Mouse (Mus musculus) embryo, embryonic 10 days (tissue): ENCODE results near the gene Krt23.

Experiments used
- DNase-seq: peaks from one replicate; pipeline ENCODE4 v3.0.0-alpha.2; 2015; ENCODE audit warnings: low spot score

Gene Krt23

GRCm38 (mm10) chr11:99492733-99493573 lies at the start of gene Krt23:
TSS of gene Krt23 (minus strand) at chr11:99493137.
- DNase-seq, result no peak

GRCm38 (mm10) chr11:99539721-99540120 lies 46.8 kb upstream of the Krt23 start:
- no peak for DNase-seq

GRCm38 (mm10) chr11:99521288-99521860 lies 28.4 kb upstream of the Krt23 start, which contains the start of gene Krt39:
TSS of gene Krt39 (minus strand) at chr11:99521338.
- DNase-seq, result no peak

DNA sequence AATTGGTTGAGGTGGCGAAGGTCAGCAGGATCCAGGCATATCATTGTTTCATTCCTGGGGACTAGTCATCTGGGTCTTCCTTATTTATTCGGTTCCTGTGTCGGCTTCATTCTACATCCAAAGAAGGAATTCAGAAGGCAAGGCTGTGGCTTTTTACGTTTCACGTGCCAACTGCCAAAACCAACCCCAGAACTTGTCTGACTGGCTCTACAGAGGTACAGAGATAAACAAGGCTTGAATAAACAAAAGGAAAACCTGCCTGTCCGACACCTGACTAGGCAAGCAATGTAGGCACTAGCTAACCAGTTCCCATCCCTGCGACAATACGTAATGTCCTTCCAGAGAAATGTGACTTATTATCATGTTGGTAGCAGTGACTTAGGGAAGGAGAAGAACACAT lies 21.2 kb upstream of the Krt23 start:
- DNase-seq, result no peak

GRCm38 (mm10) chr11:99500095-99500805 lies 7.3 kb upstream of the Krt23 start:
- no peak for DNase-seq

DNA sequence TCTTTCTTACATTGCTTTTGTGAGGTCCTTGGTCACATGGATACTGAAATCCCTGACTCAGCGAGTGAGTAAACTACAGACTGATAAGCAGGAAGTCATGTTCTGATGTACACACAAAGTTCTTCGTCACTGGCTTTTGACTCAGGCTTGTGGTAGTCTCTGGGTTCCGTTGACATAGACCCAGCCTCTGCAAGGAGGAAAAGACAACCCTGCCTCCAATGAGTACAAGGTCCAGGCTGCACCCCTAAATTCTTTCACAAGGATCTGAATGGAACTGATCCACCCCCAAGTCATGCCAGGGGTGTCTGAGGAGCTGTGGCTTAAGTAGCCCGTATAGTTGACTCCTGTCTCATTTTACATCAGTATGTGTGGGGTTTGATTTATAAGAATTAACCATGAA lies 3.5 kb upstream of the Krt23 start:
- DNase-seq, result no peak

DNA sequence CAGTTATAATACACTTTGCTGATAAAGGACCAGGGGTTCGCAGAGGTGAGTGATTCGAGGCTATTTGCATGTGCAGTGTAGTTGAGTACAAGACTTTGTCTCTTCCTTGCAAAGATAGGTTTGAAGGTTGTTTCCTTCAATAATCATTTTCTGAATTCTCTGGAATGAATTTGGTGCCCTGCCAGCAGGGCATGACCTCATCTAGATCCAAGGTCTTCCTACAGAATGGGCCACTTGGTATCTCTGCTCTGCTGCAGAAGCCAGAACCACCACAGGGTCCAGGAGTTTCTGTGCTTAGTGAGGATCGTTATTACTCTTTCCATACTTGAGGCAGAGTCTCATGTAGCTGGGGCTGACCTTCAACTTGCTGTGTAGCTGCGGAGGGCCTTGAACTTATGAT lies 1.8 kb upstream of the Krt23 start:
- no peak for DNase-seq

- DNase-seq, result no peak
These were observed 575 bp upstream of the Krt23 start for GRCm38 (mm10) chr11:99493574-99493850.

GRCm38 (mm10) chr11:99491040-99491439 lies 1.9 kb downstream of the Krt23 start:
- DNase-seq, result no peak

DNA sequence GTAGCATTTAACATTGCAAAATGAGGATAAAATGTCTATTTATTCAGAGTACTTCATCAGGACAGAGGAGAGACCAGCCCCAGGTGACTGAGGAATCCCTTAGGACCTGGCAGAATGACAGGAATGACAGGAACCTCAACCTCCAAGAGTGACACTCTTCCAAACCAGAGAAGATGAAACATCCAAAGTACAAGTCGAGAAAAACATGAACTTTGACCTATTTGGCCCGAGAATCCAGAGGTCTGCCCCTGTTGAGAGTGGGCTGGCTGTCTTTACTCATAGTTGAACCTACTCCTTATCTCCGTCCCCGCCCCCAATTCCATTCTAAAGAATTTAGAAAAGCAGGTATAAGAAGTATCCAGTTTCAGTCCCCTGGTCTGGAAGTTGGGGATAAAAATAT lies 2.3 kb downstream of the Krt23 start:
- no peak for DNase-seq

DNA sequence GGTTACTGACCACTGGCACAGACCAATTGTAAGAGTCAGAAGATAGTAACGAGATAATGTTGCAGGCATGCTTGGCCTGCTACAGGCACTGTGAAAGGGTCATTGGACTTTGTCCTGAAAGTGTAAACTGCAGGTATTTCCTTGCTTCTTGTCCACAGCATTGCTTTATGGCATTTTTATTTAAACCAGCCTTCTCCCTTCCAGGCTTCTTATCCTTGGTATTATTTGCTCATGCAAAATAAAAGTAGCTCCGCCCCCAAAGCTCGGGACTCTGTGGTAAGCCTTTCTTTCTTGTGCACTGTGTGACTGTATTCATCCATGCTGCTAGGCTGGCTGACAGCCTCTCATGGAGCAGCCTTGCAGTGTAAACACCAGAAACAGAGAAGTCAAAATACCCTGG lies 3.7 kb downstream of the Krt23 start:
- no peak for DNase-seq

DNA sequence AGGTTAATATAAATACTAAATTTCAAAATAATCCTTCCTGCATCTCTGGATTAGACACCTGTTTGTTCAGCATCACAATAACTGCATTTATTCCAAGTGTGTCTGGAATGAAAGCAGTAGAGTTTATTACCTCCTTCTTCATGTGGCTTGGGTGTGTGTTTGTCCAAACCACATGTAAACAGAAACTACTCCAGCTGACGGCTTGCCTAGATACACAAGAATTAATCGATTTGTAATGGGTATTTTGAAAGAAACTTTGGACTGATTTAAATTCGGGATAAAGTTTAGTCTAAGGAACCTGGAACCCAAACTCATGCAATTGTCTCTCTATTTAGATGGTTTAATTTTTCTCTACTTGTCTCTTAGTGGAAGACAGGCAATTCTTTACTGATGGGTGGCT lies 18.0 kb downstream of the Krt23 start:
- no peak for DNase-seq

GRCm38 (mm10) chr11:99473433-99473832 lies 19.5 kb downstream of the Krt23 start:
- no peak for DNase-seq

DNA sequence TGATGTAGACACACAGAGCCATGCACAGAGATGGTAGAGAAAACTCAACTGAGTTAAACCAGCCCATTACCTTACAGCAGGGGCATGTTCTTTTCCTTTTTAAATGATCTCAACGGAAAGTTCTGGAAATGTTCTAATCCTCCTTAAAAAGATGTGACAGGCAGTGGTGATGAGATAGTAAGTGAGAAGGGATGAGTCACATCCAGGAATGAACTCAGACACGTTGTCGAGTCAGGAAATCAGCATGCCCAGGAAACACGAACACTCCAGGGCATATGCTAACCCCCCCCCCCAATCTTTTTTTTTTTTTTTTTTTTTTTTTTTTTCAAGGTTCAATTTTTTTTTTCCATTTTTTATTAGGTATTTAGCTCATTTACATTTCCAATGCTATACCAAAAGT lies 20.5 kb downstream of the Krt23 start:
- DNase-seq, result no peak

- no peak for DNase-seq
These were observed 21.0 kb downstream of the Krt23 start for GRCm38 (mm10) chr11:99471946-99472345.

DNA sequence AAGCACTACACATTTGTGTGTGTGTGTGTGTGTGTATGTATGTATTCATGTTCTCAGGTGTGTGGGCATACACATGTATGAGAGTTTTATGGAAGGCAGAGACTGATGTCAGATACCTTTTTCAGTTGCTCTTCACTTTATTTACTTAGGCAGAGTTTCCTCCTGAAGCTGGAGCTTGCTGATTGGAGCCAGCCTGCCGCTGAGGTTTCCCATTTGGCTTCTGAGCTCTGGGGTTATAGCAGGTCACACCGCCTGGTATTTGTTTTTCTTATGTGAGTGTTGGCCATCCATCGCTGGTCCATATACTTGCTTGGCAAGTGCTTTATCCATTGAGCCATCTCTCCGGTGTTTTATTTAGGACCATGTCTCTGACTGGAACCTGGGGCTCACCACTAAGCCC lies 23.7 kb downstream of the Krt23 start:
- DNase-seq, result no peak

- DNase-seq, result no peak
These were observed 24.4 kb downstream of the Krt23 start for GRCm38 (mm10) chr11:99468566-99468965.

GRCm38 (mm10) chr11:99466316-99466715 lies 26.6 kb downstream of the Krt23 start:
- DNase-seq, result peak; percentile 36

GRCm38 (mm10) chr11:99464836-99465235 lies 28.1 kb downstream of the Krt23 start:
- DNase-seq, result peak; percentile 86

DNA sequence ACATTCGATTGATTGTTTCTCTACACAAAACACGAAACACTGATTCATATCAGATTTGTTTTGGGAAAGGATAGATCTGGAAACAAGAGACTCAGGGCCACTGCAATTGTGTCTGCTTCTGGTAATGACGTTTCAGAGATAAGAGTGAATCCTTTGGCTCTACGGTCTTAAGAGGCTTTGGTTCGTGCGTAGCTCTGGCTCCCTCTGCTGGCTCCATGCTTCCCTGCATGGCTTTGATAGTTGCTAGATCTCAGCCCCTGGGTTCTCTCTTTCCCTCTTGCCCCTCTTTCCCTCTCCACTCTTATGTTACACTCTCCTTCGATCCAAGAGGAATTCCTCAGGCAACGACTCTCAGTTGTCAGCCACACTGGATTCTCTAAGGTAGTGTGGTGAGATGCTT lies 29.8 kb downstream of the Krt23 start:
- DNase-seq, result peak; percentile 92

DNA sequence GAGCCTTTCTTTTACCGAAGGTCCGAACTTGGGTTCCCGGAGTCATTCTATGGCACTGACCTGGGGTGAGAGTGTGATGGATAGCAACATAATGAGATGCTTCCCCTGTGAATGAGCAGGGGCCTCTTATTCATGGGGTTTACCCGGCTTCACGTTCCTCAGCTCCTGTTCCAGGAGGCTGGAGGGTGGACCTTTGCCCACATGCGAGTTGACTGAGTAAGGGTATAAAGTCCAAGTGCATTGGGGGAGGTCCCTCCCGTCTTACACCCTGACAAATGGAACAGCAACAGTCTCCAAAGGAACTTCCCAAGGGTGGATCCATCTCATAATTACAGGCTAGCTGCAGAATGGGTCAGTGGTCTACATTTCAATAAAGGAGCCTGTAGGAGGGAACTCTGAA lies 31.2 kb downstream of the Krt23 start:
- DNase-seq, result no peak

GRCm38 (mm10) chr11:99458887-99459286 lies 34.0 kb downstream of the Krt23 start:
- DNase-seq, result no peak

DNA sequence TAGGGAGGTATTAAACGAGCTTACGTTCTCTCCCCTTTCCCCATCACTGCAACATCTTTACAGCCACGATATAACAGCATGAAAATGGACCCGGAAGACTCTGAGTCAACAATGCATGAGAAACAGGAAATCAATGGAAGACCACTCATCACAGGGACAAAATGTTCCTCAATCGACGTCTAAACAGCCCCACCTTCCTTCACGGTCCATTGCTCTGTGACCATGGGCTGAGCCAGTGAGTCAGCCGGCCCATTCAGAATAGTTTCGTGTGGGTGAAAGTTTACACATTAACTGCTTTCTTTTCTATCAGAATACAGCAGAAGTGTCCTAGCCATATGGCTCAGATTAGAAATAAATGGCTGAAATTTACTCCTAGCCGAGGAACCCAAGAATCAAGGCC lies 38.2 kb downstream of the Krt23 start:
- no peak for DNase-seq
